Mouse (Mus musculus) heart, embryonic 13.5 days (tissue): Measurements from ENCODE around the gene Npat. TPM values are rescaled to one million over a fixed set of nuclear protein-coding genes. Genes with fewer than 3 reads are reported as not detected.

Experiments
- ATAC-seq: fragments of 200-750 bp; cut with Nextera tagmentation; 2 replicates; pipeline ENCODE4 v1.8.0; 2017; ENCODE audit warnings: moderate TSS enrichment; ENCODE audit not compliant: insufficient number of reproducible peaks, low FRiP score, low TSS enrichment; ENCODE audit errors: extremely low read depth
- H3K27ac ChIP-seq: fragments of 300-500 bp; sonication (generic); replicated peaks from 2 replicates; pipeline ENCODE4 v1.5.1; 2015; ENCODE audit warnings: moderate library complexity, mild to moderate bottlenecking, inconsistent platforms
- H3K27me3 ChIP-seq: fragments of 300-500 bp; sonication (generic); replicated peaks from 2 replicates; pipeline ENCODE4 v1.6.1; 2015; ENCODE audit warnings: mild to moderate bottlenecking, inconsistent platforms
- H3K36me3 ChIP-seq: fragments of 300-500 bp; sonication (generic); 2 replicates; pipeline ENCODE4 v1.6.1; 2015; ENCODE audit warnings: mild to moderate bottlenecking, inconsistent platforms
- H3K4me1 ChIP-seq: fragments of 300-500 bp; sonication (generic); 2 replicates; pipeline ENCODE4 v1.6.1; 2015; ENCODE audit warnings: inconsistent platforms
- H3K4me2 ChIP-seq: fragments of 300-500 bp; sonication (generic); 2 replicates; pipeline ENCODE4 v1.6.1; 2015; ENCODE audit warnings: inconsistent platforms, mild to moderate bottlenecking, moderate library complexity
- H3K4me3 ChIP-seq: fragments of 300-500 bp; sonication (generic); 2 replicates; pipeline ENCODE4 v1.5.1; 2015; ENCODE audit warnings: moderate library complexity, mild to moderate bottlenecking, inconsistent platforms
- H3K9ac ChIP-seq: fragments of 300-500 bp; sonication (generic); 2 replicates; pipeline ENCODE4 v1.6.1; 2015; ENCODE audit warnings: inconsistent platforms, mild to moderate bottlenecking, moderate library complexity
- H3K9me3 ChIP-seq: fragments of 300-500 bp; sonication (generic); 2 replicates; pipeline ENCODE4 v1.6.1; 2016; ENCODE audit warnings: inconsistent platforms
- WGBS: fragments of 180-500 bp; shearing (Covaris S2); methylation state at CpG from one replicate; pipeline ENCODE4 v1.1.7; 2015; ENCODE audit warnings: mixed read lengths; 5-methylcytosine and 5-hydroxymethylcytosine counted together
- polyA plus RNA-seq: library from polyadenylated mRNA; unstranded; fragments of >200 nt; fragmentation: Nextera tagmentation; extraction: Ambion mirVana; gene quantifications from 2 replicates; pipeline ENCODE4 v1.2.1, GENCODE M21; 2015

Gene Npat
- 11.9 and 12.4 TPM in 2 replicates for polyA plus RNA-seq

- Histone ChIP-seq H3K27ac (peak within 1 kb of the TSS; percentile 95), H3K36me3 (peaks cover 13% of the 10 kb centered on the region), H3K4me3 (peak within 1 kb of the TSS; percentile 98), H3K4me2 (peak within 1 kb of the TSS; percentile 92), H3K9me3 (no peaks in the 10 kb centered on the region), H3K27me3 (no peaks in the 10 kb centered on the region), H3K9ac (peak within 1 kb of the TSS; percentile 96), H3K4me1 (peaks cover 27% of the 10 kb centered on the region)
- peak; percentile 99 for ATAC-seq
- under 1% methylated on average over 69 of the region's 69 CpGs for WGBS
Measured at GRCm38 (mm10) chr9:53536558-53537320, at the start of gene Npat, which contains the start of gene Atm. Npat (plus strand) TSS chr9:53537047. Atm (minus strand) TSS chr9:53536740.

- WGBS, result 83% methylated on average over 7 of the region's 7 CpGs
- peaks cover 51% of the 10 kb centered on the region for H3K36me3 ChIP-seq
- no peaks in the 10 kb centered on the region for H3K4me1 ChIP-seq
- no peak overlapping the region for H3K27ac ChIP-seq
- H3K9ac ChIP-seq, result no peak overlapping the region
- no peak for ATAC-seq
- H3K9me3 ChIP-seq, result no peaks in the 10 kb centered on the region
- H3K4me3 ChIP-seq, result no peak overlapping the region
- no peak overlapping the region for H3K4me2 ChIP-seq
- H3K27me3 ChIP-seq, result no peaks in the 10 kb centered on the region
Measured at GRCm38 (mm10) chr9:53508053-53508452, 28.8 kb upstream of the Npat start.

- no peaks in the 10 kb centered on the region for H3K4me1 ChIP-seq
- H3K4me2 ChIP-seq, result no peak overlapping the region
- H3K36me3 ChIP-seq, result peaks cover 41% of the 10 kb centered on the region
- no peaks in the 10 kb centered on the region for H3K27me3 ChIP-seq
- H3K27ac ChIP-seq, result no peak overlapping the region
- H3K9ac ChIP-seq, result no peak overlapping the region
- no peaks in the 10 kb centered on the region for H3K9me3 ChIP-seq
- H3K4me3 ChIP-seq, result no peak overlapping the region
- ATAC-seq, result no peak
Measured at GRCm38 (mm10) chr9:53514091-53514490, 22.8 kb upstream of the Npat start.

- ATAC-seq, result no peak
- WGBS, result 72% methylated on average over 9 of the region's 9 CpGs
Measured at GRCm38 (mm10) chr9:53517373-53518009, 19.4 kb upstream of the Npat start.

GRCm38 (mm10) chr9:53535416-53536320 lies 1.2 kb upstream of the Npat start:
- 13% methylated on average over 17 of the region's 17 CpGs for WGBS
- Histone ChIP-seq H3K27ac (peak overlapping the region; percentile 72), H3K27me3 (no peaks in the 10 kb centered on the region), H3K9ac (peak overlapping the region; percentile 86), H3K36me3 (peaks cover 21% of the 10 kb centered on the region), H3K9me3 (no peaks in the 10 kb centered on the region), H3K4me2 (peak overlapping the region; percentile 92), H3K4me1 (peaks cover 27% of the 10 kb centered on the region), H3K4me3 (peak overlapping the region; percentile 98)
- no peak for ATAC-seq

More at GRCm38 (mm10) chr9:53517373-53518009, 19.4 kb upstream of the Npat start:
- Histone ChIP-seq H3K9ac (no peak overlapping the region), H3K4me1 (no peaks in the 10 kb centered on the region), H3K36me3 (peaks cover 34% of the 10 kb centered on the region), H3K4me2 (no peak overlapping the region), H3K27ac (no peak overlapping the region), H3K4me3 (no peak overlapping the region), H3K9me3 (no peaks in the 10 kb centered on the region), H3K27me3 (no peaks in the 10 kb centered on the region)

GRCm38 (mm10) chr9:53537336-53537965 lies 604 bp downstream of the Npat start:
- ATAC-seq, result no peak

GRCm38 (mm10) chr9:53570662-53571061 lies 33.8 kb downstream of the Npat start:
- no peak overlapping the region for H3K4me2 ChIP-seq
- H3K9me3 ChIP-seq, result no peaks in the 10 kb centered on the region
- WGBS, result 85% methylated on average over 6 of the region's 6 CpGs
- H3K27ac ChIP-seq, result no peak overlapping the region
- no peaks in the 10 kb centered on the region for H3K4me1 ChIP-seq
- no peak for ATAC-seq
- no peak overlapping the region for H3K4me3 ChIP-seq
- H3K27me3 ChIP-seq, result no peaks in the 10 kb centered on the region
- peaks cover 77% of the 10 kb centered on the region for H3K36me3 ChIP-seq
- H3K9ac ChIP-seq, result no peak overlapping the region

More at GRCm38 (mm10) chr9:53537336-53537965, 604 bp downstream of the Npat start:
- Histone ChIP-seq H3K4me3 (peak overlapping the region; percentile 98), H3K4me2 (peak overlapping the region; percentile 83), H3K27ac (peak overlapping the region; percentile 95), H3K9me3 (no peaks in the 10 kb centered on the region), H3K27me3 (no peaks in the 10 kb centered on the region), H3K36me3 (peaks cover 9% of the 10 kb centered on the region), H3K4me1 (peaks cover 27% of the 10 kb centered on the region), H3K9ac (peak overlapping the region; percentile 96)
- 0% methylated on average over 32 of the region's 34 CpGs for WGBS

- 73% methylated on average over 7 of the region's 7 CpGs for WGBS
- Histone ChIP-seq H3K36me3 (peaks cover 75% of the 10 kb centered on the region), H3K4me3 (no peak overlapping the region), H3K4me1 (no peaks in the 10 kb centered on the region), H3K27ac (no peak overlapping the region), H3K9ac (no peak overlapping the region), H3K27me3 (no peaks in the 10 kb centered on the region), H3K9me3 (no peaks in the 10 kb centered on the region), H3K4me2 (no peak overlapping the region)
- no peak for ATAC-seq
Measured at GRCm38 (mm10) chr9:53572516-53573307, 35.9 kb downstream of the Npat start.

GRCm38 (mm10) chr9:53575721-53576120 lies 38.9 kb downstream of the Npat start:
- Histone ChIP-seq H3K4me3 (no peak overlapping the region), H3K4me2 (no peak overlapping the region), H3K9ac (no peak overlapping the region), H3K9me3 (no peaks in the 10 kb centered on the region), H3K27ac (no peak overlapping the region), H3K36me3 (peaks cover 79% of the 10 kb centered on the region), H3K4me1 (no peaks in the 10 kb centered on the region), H3K27me3 (no peaks in the 10 kb centered on the region)
- no peak for ATAC-seq
- WGBS, result 83% methylated on average over 5 of the region's 5 CpGs

GRCm38 (mm10) chr9:53581870-53582269 lies 45.0 kb downstream of the Npat start:
- no peaks in the 10 kb centered on the region for H3K9me3 ChIP-seq
- no peaks in the 10 kb centered on the region for H3K4me1 ChIP-seq
- no peak overlapping the region for H3K9ac ChIP-seq
- H3K27ac ChIP-seq, result no peak overlapping the region
- no peak overlapping the region for H3K4me3 ChIP-seq
- no peaks in the 10 kb centered on the region for H3K27me3 ChIP-seq
- ATAC-seq, result no peak
- H3K4me2 ChIP-seq, result no peak overlapping the region
- WGBS, result 85% methylated on average over 4 of the region's 4 CpGs
- H3K36me3 ChIP-seq, result peaks cover 91% of the 10 kb centered on the region
